Mouse (Mus musculus): ENCODE data around the gene Ptprj. TPM values are rescaled to one million over a fixed set of nuclear protein-coding genes. Genes with fewer than 3 reads are reported as not detected.

The Ptprj gene
- total RNA-seq (2023), result 1 to 10 TPM; 4.8 to 8.6 TPM

GRCm38 (mm10) chr2:90580236-90581005 lies at the start of gene Ptprj:
Gene Ptprj (minus strand): TSS chr2:90580647.

GRCm38 (mm10) chr2:90398633-90399107 lies 181.8 kb downstream of the Ptprj start, which contains the start of gene Olfr1274-ps:
Gene Olfr1274-ps (plus strand): TSS chr2:90398683.

Other genes starting within 250 kb of the Ptprj start
- gene Olfr1274-ps, start 182.0 kb downstream of the Ptprj start, total RNA-seq (2023), result not detected
- 10 to 100 TPM; 60.0 to 77.8 TPM for gene Nup160, start 96.6 kb upstream of the Ptprj start, total RNA-seq (2023)
- 100 to 1,000 TPM; 233 to 275 TPM for gene Fnbp4, start 164.7 kb upstream of the Ptprj start, total RNA-seq (2023)
- not detected for gene Agbl2, start 202.1 kb upstream of the Ptprj start, total RNA-seq (2023)

Measured in T-cell, adult 66 days (primary cell).